Mouse (Mus musculus): ENCODE measurements at regions not wholly inside any gene's neighbourhood (a gene's known extent, or its start where the extent isn't known, plus 50 kb on each side); places are given as distances from the start of the nearest gene placed in this dataset.

GRCm38 (mm10) chr14:72939067-72939393 is 109.9 kb downstream of the Cysltr2 start:
- TF ChIP-seq CTCF (IDR thresholded peaks at IDR 0.05; ENCODE audit: low read depth) = no peak
- TF ChIP-seq EP300 (IDR thresholded peaks at IDR 0.05; ENCODE audit: low read depth) = no peak

Data from liver, embryonic 14.5 days (tissue).